Mouse (Mus musculus) erythroblast, embryonic 14.5 days (primary cell): ENCODE measurements around the gene Zfp385b. TPM values are rescaled to one million over a fixed set of nuclear protein-coding genes. Genes with fewer than 3 reads are reported as not detected.

Experiments
- H3K27me3 ChIP-seq: 2 replicates; pipeline ENCODE4 v1.6.1; 2012; ENCODE audit warnings: inconsistent platforms; ENCODE audit not compliant: control insufficient read depth
- H3K36me3 ChIP-seq: 2 replicates; pipeline ENCODE4 v1.6.1; 2012; ENCODE audit warnings: mild to moderate bottlenecking, inconsistent platforms; ENCODE audit not compliant: control insufficient read depth
- H3K4me1 ChIP-seq: 2 replicates; pipeline ENCODE4 v1.6.1; 2012; ENCODE audit warnings: inconsistent platforms; ENCODE audit not compliant: control insufficient read depth
- H3K4me3 ChIP-seq: replicated peaks from 2 replicates; pipeline ENCODE3; 2012; ENCODE audit warnings: moderate library complexity, mild to moderate bottlenecking, inconsistent platforms
- H3K9me3 ChIP-seq: 2 replicates; pipeline ENCODE4 v1.6.1; 2012; ENCODE audit warnings: low read length, inconsistent platforms, mixed read lengths; ENCODE audit not compliant: control insufficient read depth
- GATA1 ChIP-seq: IDR thresholded peaks from 2 replicates; pipeline ENCODE4 v1.6.1; 2012; ENCODE audit warnings: low read length, inconsistent platforms, mixed read lengths
- TAL1 ChIP-seq: IDR thresholded peaks from 3 replicates; pipeline ENCODE4 v1.6.1; 2012; ENCODE audit warnings: low read length, inconsistent platforms, mixed read lengths
- polyA plus RNA-seq: library from polyadenylated mRNA; stranded (reverse); fragments of >175 nt; gene quantifications from 2 replicates; pipeline ENCODE4 v1.2.3, GENCODE M21; 2012

The Zfp385b gene
- polyA plus RNA-seq, 1 experiment, result not detected

DNA sequence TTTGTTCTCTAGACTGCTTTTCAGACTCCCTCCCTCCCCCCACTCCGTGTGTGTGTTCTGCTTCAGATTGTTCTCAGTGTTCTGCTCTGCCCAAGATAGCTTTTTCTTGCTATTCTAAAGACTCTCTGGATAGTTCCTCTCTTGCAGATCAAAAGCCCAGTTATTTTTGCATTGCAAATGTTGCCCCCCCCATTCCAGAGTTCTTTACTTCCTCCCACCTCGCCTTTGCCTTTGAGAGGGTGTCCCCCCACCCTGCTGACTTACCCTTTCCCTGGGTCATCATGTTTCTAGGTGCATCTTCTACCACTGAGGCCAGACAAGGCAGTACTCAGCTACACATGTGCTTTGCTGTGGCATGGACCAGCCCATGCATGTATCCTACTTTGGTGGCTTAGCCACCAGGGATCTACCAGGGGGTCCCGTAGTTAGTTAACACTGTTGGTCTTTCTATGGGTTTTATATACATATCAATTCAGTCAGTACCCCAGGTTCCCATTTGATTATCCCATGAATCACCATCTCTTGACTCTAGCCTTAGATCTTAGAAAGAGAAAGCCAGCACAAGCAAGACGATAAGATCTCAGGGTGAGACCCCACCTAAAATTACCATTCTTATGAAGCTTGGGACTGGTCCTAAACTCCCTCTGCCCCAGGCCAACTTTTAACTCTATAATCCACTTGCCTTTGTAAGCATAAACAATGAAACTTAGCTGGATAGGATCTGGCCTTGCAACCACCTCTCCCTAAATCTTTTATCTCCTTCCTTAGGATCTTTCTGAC is 232.7 kb downstream of the Zfp385b start:
- no peak overlapping the region for H3K4me3 ChIP-seq
- H3K27me3 ChIP-seq, result no peaks in the 10 kb centered on the region
- TF ChIP-seq TAL1 (no peak), GATA1 (no peak)
- H3K36me3 ChIP-seq, result no peaks in the 10 kb centered on the region
- no peaks in the 10 kb centered on the region for H3K9me3 ChIP-seq
- no peaks in the 10 kb centered on the region for H3K4me1 ChIP-seq

DNA sequence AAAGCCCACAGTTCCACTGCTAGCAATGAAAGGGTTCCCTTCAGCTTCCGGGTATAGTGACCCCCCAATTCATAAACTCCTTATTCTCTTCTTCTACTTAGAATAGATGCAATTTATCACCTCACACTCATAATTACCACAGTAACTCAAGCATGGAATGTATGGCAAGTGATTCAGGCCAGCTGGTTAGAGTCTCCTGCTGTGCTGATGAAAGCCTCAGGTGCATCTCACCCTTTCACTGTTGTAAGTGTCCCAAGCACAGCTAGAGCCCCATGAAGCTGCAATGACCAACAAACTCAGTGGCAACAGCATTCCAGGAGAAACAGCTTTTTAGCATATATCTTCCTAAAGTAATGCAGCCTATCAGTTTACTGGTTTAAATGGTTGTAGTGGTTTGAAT is 235.9 kb downstream of the Zfp385b start:
- H3K36me3 ChIP-seq, result no peaks in the 10 kb centered on the region
- no peaks in the 10 kb centered on the region for H3K4me1 ChIP-seq
- no peak for TF ChIP-seq GATA1
- TF ChIP-seq TAL1, result no peak

DNA sequence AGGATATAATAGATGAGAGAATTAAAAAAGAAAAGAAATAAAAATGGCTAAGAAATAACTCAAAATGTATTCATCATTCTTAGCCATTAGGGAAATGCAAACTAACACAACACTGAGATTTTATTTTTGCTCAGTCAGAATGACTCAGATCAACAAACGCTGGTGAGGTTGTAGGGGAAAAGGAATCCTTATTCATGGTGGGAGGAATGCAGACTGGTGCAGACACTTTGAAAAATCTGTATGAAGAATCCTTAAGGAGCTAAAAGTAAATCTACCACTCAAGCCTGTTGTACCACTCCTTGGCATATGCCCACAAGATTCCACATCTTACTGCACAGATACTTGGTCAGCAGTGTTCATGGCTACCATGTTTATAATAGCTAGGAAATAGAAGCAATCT is 242.9 kb downstream of the Zfp385b start:
- TF ChIP-seq TAL1, result no peak
- no peak for TF ChIP-seq GATA1
- Histone ChIP-seq H3K4me3 (no peak overlapping the region), H3K27me3 (no peaks in the 10 kb centered on the region), H3K4me1 (no peaks in the 10 kb centered on the region), H3K36me3 (no peaks in the 10 kb centered on the region), H3K9me3 (no peaks in the 10 kb centered on the region)

More for the DNA sequence above, 235.9 kb downstream of the Zfp385b start:
- no peaks in the 10 kb centered on the region for H3K9me3 ChIP-seq
- H3K27me3 ChIP-seq, result no peaks in the 10 kb centered on the region
- H3K4me3 ChIP-seq, result no peak overlapping the region

DNA sequence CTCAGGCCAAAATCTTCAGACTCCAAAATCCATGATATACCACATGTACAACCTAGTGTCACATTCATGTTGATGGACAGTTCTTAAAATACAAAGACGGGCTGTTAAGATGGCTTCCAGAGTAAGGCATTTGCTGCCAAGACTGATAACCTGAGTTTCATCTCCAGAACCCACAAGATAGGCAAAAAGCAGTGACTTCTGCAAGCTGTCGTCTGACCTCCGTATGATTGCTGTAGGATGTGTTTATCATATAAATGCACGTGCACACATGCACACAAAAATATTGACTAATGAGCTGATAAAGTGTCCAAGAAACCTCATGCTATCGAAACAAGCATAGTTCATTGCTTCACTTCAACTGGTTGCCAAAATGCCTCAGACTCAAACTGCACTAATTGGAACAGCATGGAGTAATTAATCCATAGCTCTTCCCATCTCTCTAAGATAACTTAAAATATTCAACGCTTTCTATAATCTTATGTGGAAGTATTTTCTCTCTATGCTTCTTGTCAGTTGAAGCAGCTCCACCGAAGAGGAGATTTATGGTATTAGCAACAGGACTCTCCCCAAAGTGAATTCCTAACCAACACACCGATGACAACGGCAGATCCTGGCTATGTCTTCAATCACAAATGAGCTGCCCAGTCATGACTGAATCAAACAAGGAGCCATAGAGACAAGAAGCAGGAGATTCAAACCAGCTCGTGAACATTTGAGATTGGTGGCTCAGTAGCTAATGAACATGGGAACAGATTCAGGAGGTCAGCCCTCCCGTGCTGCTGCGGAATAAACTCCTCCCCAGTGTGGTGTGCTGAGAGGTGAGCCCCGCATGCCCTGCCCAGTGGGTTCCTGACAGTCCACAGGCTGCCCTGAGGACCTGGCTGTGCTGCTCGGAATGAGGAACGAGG is 251.7 kb downstream of the Zfp385b start:
- no peaks in the 10 kb centered on the region for H3K36me3 ChIP-seq
- no peaks in the 10 kb centered on the region for H3K4me1 ChIP-seq
- H3K27me3 ChIP-seq, result no peaks in the 10 kb centered on the region
- H3K4me3 ChIP-seq, result no peak overlapping the region
- no peak for TF ChIP-seq TAL1
- TF ChIP-seq GATA1, result no peak
- no peaks in the 10 kb centered on the region for H3K9me3 ChIP-seq

DNA sequence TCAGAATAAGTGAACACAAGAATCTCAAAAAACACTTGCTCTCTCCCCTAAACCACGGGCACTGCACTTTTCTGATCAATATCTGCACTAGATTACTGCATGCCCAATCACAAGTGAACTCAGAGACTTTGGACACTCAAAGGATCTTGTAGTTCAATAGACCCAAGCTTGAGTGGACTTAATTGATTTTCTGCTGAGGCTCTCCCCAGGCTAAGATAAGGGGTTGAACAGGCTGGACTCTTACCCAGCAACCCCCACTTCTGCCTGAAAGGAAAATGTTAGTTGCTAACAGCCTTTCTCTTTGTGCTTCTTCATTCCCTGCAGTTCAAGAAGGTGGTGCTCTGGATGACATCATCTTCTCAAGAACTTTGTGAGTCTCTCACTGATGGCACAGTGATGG is 255.7 kb downstream of the Zfp385b start:
- H3K27me3 ChIP-seq, result no peaks in the 10 kb centered on the region

DNA sequence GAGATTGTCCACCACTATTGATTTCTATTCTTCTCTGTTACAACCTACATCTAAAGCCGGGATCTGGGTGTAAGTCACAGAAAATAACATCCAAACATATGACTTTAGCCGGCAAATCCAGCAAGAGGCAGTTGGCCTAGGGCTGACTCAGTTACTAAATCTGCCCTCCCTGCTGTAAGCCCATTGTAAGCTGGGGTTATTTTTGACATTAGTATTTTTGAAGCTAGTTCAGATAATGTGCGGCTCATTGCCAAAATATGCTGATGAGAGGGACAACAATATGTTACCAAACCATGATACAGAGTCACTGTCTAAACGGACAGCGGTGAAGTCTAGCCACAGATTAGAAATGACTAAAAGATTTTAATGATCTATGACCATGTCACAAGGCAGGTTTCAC is 257.5 kb downstream of the Zfp385b start:
- no peak overlapping the region for H3K4me3 ChIP-seq
- no peaks in the 10 kb centered on the region for H3K36me3 ChIP-seq
- H3K4me1 ChIP-seq, result no peaks in the 10 kb centered on the region
- H3K9me3 ChIP-seq, result no peaks in the 10 kb centered on the region
- H3K27me3 ChIP-seq, result no peaks in the 10 kb centered on the region
- TF ChIP-seq GATA1, result no peak
- no peak for TF ChIP-seq TAL1

More for the DNA sequence above, 255.7 kb downstream of the Zfp385b start:
- no peaks in the 10 kb centered on the region for H3K4me1 ChIP-seq
- H3K36me3 ChIP-seq, result no peaks in the 10 kb centered on the region
- no peak overlapping the region for H3K4me3 ChIP-seq
- no peaks in the 10 kb centered on the region for H3K9me3 ChIP-seq
- TF ChIP-seq TAL1 (no peak), GATA1 (no peak)

DNA sequence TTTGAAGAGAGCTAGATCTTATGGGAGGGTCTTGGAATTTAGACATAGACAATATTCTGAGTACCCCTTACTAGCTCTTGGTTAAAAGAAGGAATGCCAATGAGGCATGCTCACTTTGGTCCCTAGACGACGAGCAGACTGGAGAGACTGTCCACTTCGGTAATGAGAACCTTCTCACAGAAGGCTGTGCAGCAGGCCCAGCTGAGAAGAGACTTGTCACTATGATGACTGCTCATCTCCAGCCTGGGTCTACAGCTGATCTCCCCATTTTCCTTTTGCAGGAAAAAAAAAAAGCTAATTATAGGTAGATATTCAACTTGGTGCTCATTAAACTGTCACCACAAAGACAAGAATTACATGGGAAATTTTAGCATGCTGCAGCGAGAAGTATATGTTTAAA is 262.5 kb downstream of the Zfp385b start:
- no peak overlapping the region for H3K4me3 ChIP-seq
- H3K9me3 ChIP-seq, result no peaks in the 10 kb centered on the region
- TF ChIP-seq GATA1 (no peak), TAL1 (no peak)
- H3K27me3 ChIP-seq, result no peaks in the 10 kb centered on the region
- no peaks in the 10 kb centered on the region for H3K36me3 ChIP-seq
- H3K4me1 ChIP-seq, result no peaks in the 10 kb centered on the region

DNA sequence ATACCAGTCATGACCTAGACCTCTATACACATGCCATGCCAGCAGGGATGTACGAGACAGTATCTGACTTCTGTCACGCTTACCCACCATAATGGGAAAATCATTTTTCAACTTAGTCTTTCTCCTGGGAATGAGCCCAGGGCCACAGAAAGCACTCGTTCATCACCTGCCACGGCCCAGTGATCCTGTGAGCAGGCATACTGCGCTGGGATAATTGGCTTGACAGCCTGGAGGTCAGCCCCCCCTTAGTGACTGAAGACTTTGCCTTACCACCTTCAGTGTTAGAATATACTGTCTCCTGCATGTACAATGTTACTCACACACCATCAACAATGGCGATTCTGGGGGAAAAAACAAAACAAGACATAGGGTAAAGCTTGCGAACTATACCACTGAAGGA is 263.5 kb downstream of the Zfp385b start:
- no peaks in the 10 kb centered on the region for H3K4me1 ChIP-seq
- H3K27me3 ChIP-seq, result no peaks in the 10 kb centered on the region
- TF ChIP-seq GATA1, result no peak
- no peak for TF ChIP-seq TAL1
- no peaks in the 10 kb centered on the region for H3K9me3 ChIP-seq
- H3K4me3 ChIP-seq, result no peak overlapping the region
- no peaks in the 10 kb centered on the region for H3K36me3 ChIP-seq

DNA sequence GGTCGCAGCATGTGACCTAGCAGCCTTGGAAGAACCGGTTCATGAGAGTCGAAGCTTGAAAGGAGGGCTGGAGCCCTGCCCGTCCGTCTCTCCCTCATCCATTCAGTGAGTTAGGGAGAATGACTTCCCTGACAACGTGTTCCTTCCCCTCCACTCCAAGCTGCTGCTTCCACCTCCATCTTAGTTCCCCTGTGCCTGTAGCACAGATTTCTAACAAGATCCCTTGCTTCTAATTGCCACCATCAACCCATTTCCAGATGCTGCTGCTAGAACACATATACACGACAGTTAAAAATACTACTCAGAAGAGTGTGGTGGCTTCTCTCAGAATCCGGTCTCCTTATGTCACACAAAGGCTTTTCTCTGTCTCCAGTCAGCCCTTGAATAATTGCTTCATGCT is 266.8 kb downstream of the Zfp385b start:
- no peaks in the 10 kb centered on the region for H3K36me3 ChIP-seq
- no peak overlapping the region for H3K4me3 ChIP-seq
- H3K27me3 ChIP-seq, result no peaks in the 10 kb centered on the region
- H3K9me3 ChIP-seq, result no peaks in the 10 kb centered on the region
- no peaks in the 10 kb centered on the region for H3K4me1 ChIP-seq
- no peak for TF ChIP-seq GATA1
- no peak for TF ChIP-seq TAL1
